Mouse (Mus musculus): ENCODE data around the gene Osbpl3.

GRCm38 (mm10) chr6:50424271-50424670, 31.7 kb downstream of the Osbpl3 start:
- TF ChIP-seq CTCF (IDR thresholded peaks at IDR 0.05; ENCODE audit: low read depth) (no peak), EP300 (optimal IDR thresholded peaks at IDR 0.05) (no peak)

Measured in stomach, postnatal 0 days (tissue).